Mouse (Mus musculus) midbrain, embryonic 13.5 days (tissue): ENCODE measurements around the gene Ap2a1. TPM values are rescaled to one million over a fixed set of nuclear protein-coding genes. Genes with fewer than 3 reads are reported as not detected.

ENCODE experiments used
- ATAC-seq: fragments of 200-750 bp; cut with Nextera tagmentation; 2 replicates; pipeline ENCODE4 v1.8.0; 2017; ENCODE audit warnings: mild to moderate bottlenecking, moderate TSS enrichment, moderate library complexity
- H3K27ac ChIP-seq: fragments of 300-500 bp; sonication (generic); 2 replicates; pipeline ENCODE4 v1.5.1; 2015; ENCODE audit warnings: inconsistent platforms, mild to moderate bottlenecking, moderate library complexity
- H3K27me3 ChIP-seq: fragments of 300-500 bp; sonication (generic); 2 replicates; pipeline ENCODE4 v1.6.1; 2015; ENCODE audit warnings: mild to moderate bottlenecking, inconsistent platforms
- H3K36me3 ChIP-seq: fragments of 300-500 bp; sonication (generic); 2 replicates; pipeline ENCODE4 v1.6.1; 2015; ENCODE audit warnings: mild to moderate bottlenecking, inconsistent platforms
- H3K4me1 ChIP-seq: fragments of 300-500 bp; sonication (generic); replicated peaks from 2 replicates; pipeline ENCODE4 v1.6.1; 2015; ENCODE audit warnings: inconsistent platforms
- H3K4me2 ChIP-seq: fragments of 300-500 bp; sonication (generic); replicated peaks from 2 replicates; pipeline ENCODE4 v1.6.1; 2015; ENCODE audit warnings: moderate library complexity, mild to moderate bottlenecking, inconsistent platforms
- H3K4me3 ChIP-seq: fragments of 300-500 bp; sonication (generic); replicated peaks from 2 replicates; pipeline ENCODE4 v1.5.1; 2015; ENCODE audit warnings: mild to moderate bottlenecking, inconsistent platforms
- H3K9ac ChIP-seq: fragments of 300-500 bp; sonication (generic); replicated peaks from 2 replicates; pipeline ENCODE4 v1.6.1; 2015; ENCODE audit warnings: mild to moderate bottlenecking, inconsistent platforms
- H3K9me3 ChIP-seq: fragments of 300-500 bp; sonication (generic); 2 replicates; pipeline ENCODE4 v1.6.1; 2016; ENCODE audit warnings: mild to moderate bottlenecking, inconsistent platforms
- WGBS: fragments of 180-500 bp; shearing (Covaris S2); methylation state at CpG from one replicate; pipeline ENCODE4 v1.1.7; 2015; 5-methylcytosine and 5-hydroxymethylcytosine counted together
- polyA plus RNA-seq: library from polyadenylated mRNA; unstranded; fragments of >200 nt; fragmentation: Nextera tagmentation; extraction: Ambion mirVana; gene quantifications from 2 replicates; pipeline ENCODE4 v1.2.1, GENCODE M21; 2015

Ap2a1 gene
- polyA plus RNA-seq, 1 experiment from 2014 or later = 98.6 TPM

GRCm38 (mm10) chr7:44860576-44861428 is 68.5 kb downstream of the Ap2a1 start:
- Histone ChIP-seq H3K4me3 (peak overlapping the region; percentile 4; the same call in 1 of the 2 replicates), H3K4me2 (no peak overlapping the region), H3K9me3 (no peaks in the 10 kb centered on the region), H3K4me1 (peaks cover 57% of the 10 kb centered on the region), H3K27ac (peak overlapping the region; percentile 51), H3K27me3 (no peaks in the 10 kb centered on the region), H3K36me3 (peaks cover 55% of the 10 kb centered on the region), H3K9ac (no peak overlapping the region)
- peak; percentile 55 for ATAC-seq
- WGBS = 54% methylated on average over 22 of the region's 22 CpGs

DNA sequence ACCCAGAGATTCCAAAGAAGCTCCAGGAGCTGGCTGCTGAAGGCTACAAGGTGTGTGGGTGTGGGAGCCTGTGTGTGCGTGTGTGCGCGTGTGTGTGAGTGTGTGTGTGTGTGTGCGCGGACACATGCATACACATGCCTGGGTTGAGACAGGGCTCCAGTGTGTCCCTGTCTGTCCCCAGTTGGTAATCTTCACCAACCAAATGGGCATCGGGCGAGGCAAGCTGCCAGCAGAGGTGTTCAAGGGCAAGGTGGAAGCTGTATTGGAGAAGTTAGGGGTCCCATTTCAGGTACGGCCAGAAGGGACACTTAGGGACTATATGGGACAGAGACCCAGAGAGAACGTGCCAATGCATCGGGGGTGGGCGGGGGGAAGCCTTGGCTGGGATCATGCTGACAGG is 69.4 kb downstream of the Ap2a1 start:
- H3K27me3 ChIP-seq = no peaks in the 10 kb centered on the region
- no peak overlapping the region for H3K4me2 ChIP-seq
- peaks cover 46% of the 10 kb centered on the region for H3K36me3 ChIP-seq
- no peak overlapping the region for H3K9ac ChIP-seq
- ATAC-seq = no peak
- 90% methylated on average over 11 of the region's 11 CpGs for WGBS
- no peak overlapping the region for H3K27ac ChIP-seq
- H3K4me3 ChIP-seq = no peak overlapping the region
- no peaks in the 10 kb centered on the region for H3K9me3 ChIP-seq
- peaks cover 57% of the 10 kb centered on the region for H3K4me1 ChIP-seq

DNA sequence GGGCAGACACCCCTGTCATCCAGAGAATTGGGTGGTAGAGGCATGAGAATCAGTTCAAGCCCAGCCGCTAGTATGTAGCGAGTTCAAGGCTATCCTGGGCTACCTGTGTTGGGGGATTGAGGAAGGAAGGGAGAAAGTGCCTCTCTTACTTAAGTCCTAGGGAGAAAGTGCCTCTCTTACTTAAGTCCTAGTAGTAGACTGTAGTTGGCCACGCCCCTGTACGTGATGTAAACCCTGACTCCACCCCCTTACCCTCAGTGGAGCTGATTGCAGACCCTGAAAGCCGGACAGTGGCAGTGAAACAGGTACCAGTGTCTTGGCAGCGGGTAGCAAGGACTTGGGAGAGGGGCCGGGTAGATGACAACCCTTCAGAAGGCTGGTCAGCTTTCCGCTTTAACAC is 71.4 kb downstream of the Ap2a1 start:
- Histone ChIP-seq H3K4me1 (peaks cover 70% of the 10 kb centered on the region), H3K27ac (peak overlapping the region; percentile 93; the same call in 1 of the 2 replicates)
- 26% methylated on average over 8 of the region's 8 CpGs for WGBS

GRCm38 (mm10) chr7:44857042-44857552 is 72.2 kb downstream of the Ap2a1 start, which contains the start of gene Pnkp:
Gene Pnkp (plus strand): TSS chr7:44857139.
- H3K4me3 ChIP-seq = peak within 1 kb of the TSS; percentile 69
- H3K4me2 ChIP-seq = peak within 1 kb of the TSS; percentile 97
- peak within 1 kb of the TSS; percentile 83 for H3K9ac ChIP-seq
- peak; percentile 37 for ATAC-seq
- no peaks in the 10 kb centered on the region for H3K27me3 ChIP-seq
- under 1% methylated on average over 32 of the region's 32 CpGs for WGBS
- peaks cover 74% of the 10 kb centered on the region for H3K4me1 ChIP-seq
- no peaks in the 10 kb centered on the region for H3K9me3 ChIP-seq
- peak within 1 kb of the TSS; percentile 93 for H3K27ac ChIP-seq
- H3K36me3 ChIP-seq = peaks cover 29% of the 10 kb centered on the region

More for the DNA sequence above, 71.4 kb downstream of the Ap2a1 start:
- H3K4me2 ChIP-seq = peak overlapping the region; percentile 97
- peak overlapping the region; percentile 69 for H3K4me3 ChIP-seq
- no peaks in the 10 kb centered on the region for H3K27me3 ChIP-seq
- H3K36me3 ChIP-seq = peaks cover 30% of the 10 kb centered on the region
- no peak for ATAC-seq
- H3K9ac ChIP-seq = peak overlapping the region; percentile 83
- H3K9me3 ChIP-seq = no peaks in the 10 kb centered on the region

- Histone ChIP-seq H3K9me3 (no peaks in the 10 kb centered on the region), H3K9ac (peak overlapping the region; percentile 83; the same call in 1 of the 2 replicates), H3K4me1 (peaks cover 78% of the 10 kb centered on the region), H3K27me3 (no peaks in the 10 kb centered on the region), H3K36me3 (peaks cover 27% of the 10 kb centered on the region), H3K4me2 (peak overlapping the region; percentile 97), H3K4me3 (peak overlapping the region; percentile 69), H3K27ac (peak overlapping the region; percentile 93)
- ATAC-seq = no peak
- WGBS = 69% methylated on average over 9 of the region's 9 CpGs
Observed at GRCm38 (mm10) chr7:44856265-44856916, 72.9 kb downstream of the Ap2a1 start.

GRCm38 (mm10) chr7:44855036-44855435 is 74.3 kb downstream of the Ap2a1 start:
- no peak for ATAC-seq
- Histone ChIP-seq H3K4me1 (peaks cover 77% of the 10 kb centered on the region), H3K9me3 (no peaks in the 10 kb centered on the region), H3K36me3 (peaks cover 21% of the 10 kb centered on the region), H3K4me2 (peak overlapping the region; percentile 81), H3K27me3 (no peaks in the 10 kb centered on the region), H3K9ac (peak overlapping the region; percentile 76), H3K4me3 (peak overlapping the region; percentile 46), H3K27ac (peak overlapping the region; percentile 89)
- 41% methylated on average over 10 of the region's 10 CpGs for WGBS

- Histone ChIP-seq H3K4me2 (peak overlapping the region; percentile 81), H3K4me3 (peak overlapping the region; percentile 46), H3K27ac (peak overlapping the region; percentile 89), H3K9ac (peak overlapping the region; percentile 76), H3K4me1 (peaks cover 75% of the 10 kb centered on the region), H3K9me3 (no peaks in the 10 kb centered on the region), H3K36me3 (peaks cover 16% of the 10 kb centered on the region), H3K27me3 (no peaks in the 10 kb centered on the region)
- WGBS = 1% methylated on average over 45 of the region's 45 CpGs
- ATAC-seq = peak; percentile 4; the same call in 1 of the 2 replicates
Observed at GRCm38 (mm10) chr7:44854356-44855031, 74.8 kb downstream of the Ap2a1 start.

- no peaks in the 10 kb centered on the region for H3K27me3 ChIP-seq
- H3K4me3 ChIP-seq = peak overlapping the region; percentile 46
- H3K4me2 ChIP-seq = peak overlapping the region; percentile 81
- 32% methylated on average over 26 of the region's 26 CpGs for WGBS
- H3K9ac ChIP-seq = peak overlapping the region; percentile 76
- H3K4me1 ChIP-seq = peaks cover 73% of the 10 kb centered on the region
- ATAC-seq = no peak
- H3K9me3 ChIP-seq = no peaks in the 10 kb centered on the region
- H3K36me3 ChIP-seq = peaks cover 16% of the 10 kb centered on the region
- peak overlapping the region; percentile 89 for H3K27ac ChIP-seq
Observed at GRCm38 (mm10) chr7:44853596-44854355, 75.5 kb downstream of the Ap2a1 start.

- Histone ChIP-seq H3K27ac (no peak overlapping the region), H3K4me2 (no peak overlapping the region), H3K9ac (no peak overlapping the region; the same call in 1 of the 2 replicates), H3K4me1 (peaks cover 67% of the 10 kb centered on the region), H3K4me3 (no peak overlapping the region), H3K9me3 (no peaks in the 10 kb centered on the region), H3K36me3 (peaks cover 16% of the 10 kb centered on the region), H3K27me3 (no peaks in the 10 kb centered on the region)
- 91% methylated on average over 2 of the region's 2 CpGs for WGBS
- no peak for ATAC-seq
Observed at GRCm38 (mm10) chr7:44853065-44853464, 76.2 kb downstream of the Ap2a1 start.

GRCm38 (mm10) chr7:44852259-44853027 is 76.9 kb downstream of the Ap2a1 start:
- H3K4me3 ChIP-seq = no peak overlapping the region
- no peak overlapping the region for H3K9ac ChIP-seq
- H3K4me2 ChIP-seq = no peak overlapping the region
- ATAC-seq = no peak
- no peaks in the 10 kb centered on the region for H3K9me3 ChIP-seq
- H3K27me3 ChIP-seq = no peaks in the 10 kb centered on the region
- H3K27ac ChIP-seq = no peak overlapping the region
- H3K4me1 ChIP-seq = peaks cover 68% of the 10 kb centered on the region
- 89% methylated on average over 36 of the region's 36 CpGs for WGBS
- H3K36me3 ChIP-seq = peaks cover 16% of the 10 kb centered on the region
